21 mouse cellular contexts compared by ENCODE assay signal in the genomic region with DNA sequence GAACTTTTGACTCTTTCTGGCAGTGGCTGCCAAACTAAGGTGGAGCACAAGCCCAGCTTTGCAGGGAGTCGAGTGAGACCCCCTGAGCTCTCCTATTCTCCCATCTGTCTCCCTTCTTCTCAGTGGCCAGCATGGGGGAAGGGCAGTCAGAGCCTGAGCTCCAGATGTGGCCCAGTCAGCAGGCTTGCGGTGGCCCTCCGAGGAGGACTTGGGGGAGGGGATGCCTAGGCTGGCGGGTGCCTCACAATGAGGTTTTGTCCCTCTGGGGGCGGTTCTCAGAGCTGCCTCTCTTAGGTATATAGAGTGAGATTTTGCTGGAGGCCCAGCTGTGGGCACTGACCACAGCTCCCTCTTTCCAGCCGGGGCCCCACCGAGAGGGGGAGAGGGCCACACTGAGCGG. TPM values are rescaled to one million over a fixed set of nuclear protein-coding genes. Genes with fewer than 3 reads are reported as not detected.
DNase-seq lines count a peak whose midpoint lies in the region; ATAC-seq lines count a peak whose summit lies in the region.
"Had no signal": no experiment of that assay in that cellular context is flagged by ENCODE, and none has a peak within 500 bp of the region (broad histone marks: within the 10 kb centered on the region; RNA-seq: fewer than 3 reads in every experiment).

No protein-coding gene starts in this region.

- peak overlapping the region; percentile 7; the same call in 1 of the 2 replicates for H3K4me3 ChIP-seq in forebrain, embryonic 10.5 days
- H3K4me3 ChIP-seq in forebrain, embryonic 13.5 days, result no peak overlapping the region
- no peak overlapping the region for H3K4me3 ChIP-seq in limb, embryonic 11.5 days (ENCODE audit: low read depth, low read length)
- H3K4me3 ChIP-seq: embryonic facial prominence, embryonic 13.5 days; lung, embryonic 15.5 days; stomach, embryonic 15.5 days had no signal

- intact Hi-C loops in left cerebral cortex, postnatal 14 days (cut with DNase I), result no loop called here

- no peak for ATAC-seq in forebrain, embryonic 13.5 days
- ATAC-seq in limb, embryonic 11.5 days (ENCODE audit: insufficient number of reproducible peaks, low FRiP score, low TSS enrichment, low read depth), result peak; percentile 27; the same call in 1 of the 2 replicates
- ATAC-seq: hindbrain, postnatal 0 days; midbrain, embryonic 16.5 days had no signal

- no peak overlapping the region for H3K4me2 ChIP-seq in forebrain, embryonic 13.5 days
- H3K4me2 ChIP-seq in limb, embryonic 11.5 days (ENCODE audit: low read depth, severe bottlenecking), result peak overlapping the region; percentile 12; the same call in 1 of the 2 replicates
- H3K4me2 ChIP-seq: embryonic facial prominence, embryonic 13.5 days; heart, embryonic 11.5 days; liver, embryonic 11.5 days; lung, embryonic 15.5 days; stomach, embryonic 15.5 days had no signal

- H3K36me3 ChIP-seq in forebrain, embryonic 10.5 days (replicated peaks), result no peaks in the 10 kb centered on the region
- no peaks in the 10 kb centered on the region for H3K36me3 ChIP-seq in forebrain, embryonic 13.5 days (ENCODE audit: poor library complexity, severe bottlenecking)
- no peaks in the 10 kb centered on the region for H3K36me3 ChIP-seq in limb, embryonic 11.5 days (ENCODE audit: control insufficient read depth, insufficient read depth, low read length)
- H3K36me3 ChIP-seq: embryonic facial prominence, embryonic 13.5 days; lung, embryonic 15.5 days; stomach, embryonic 15.5 days had no signal

- H3K9me3 ChIP-seq in forebrain, embryonic 10.5 days, result no peaks in the 10 kb centered on the region
- no peaks in the 10 kb centered on the region for H3K9me3 ChIP-seq in forebrain, embryonic 13.5 days (replicated peaks)
- no peaks in the 10 kb centered on the region for H3K9me3 ChIP-seq in limb, embryonic 11.5 days (ENCODE audit: control insufficient read depth, low read length)
- H3K9me3 ChIP-seq: embryonic facial prominence, embryonic 13.5 days; lung, embryonic 15.5 days; stomach, embryonic 15.5 days had no signal

- DNase-seq in forebrain, embryonic 10.5 days (ENCODE audit: extremely low spot score, low spot score), result peak; percentile 27
- peak; percentile 44 for DNase-seq in left cerebral cortex, adult 11 months (ENCODE audit: low spot score)
- no peak for DNase-seq in left cerebral cortex, postnatal 14 days (ENCODE audit: low spot score in 2 of 2)
- DNase-seq in embryo, embryonic 10.5 days (ENCODE audit: low spot score), result peak; percentile 60
- peak; percentile 75 for DNase-seq in limb, embryonic 11.5 days (ENCODE audit: low spot score)
- DNase-seq in kidney, postnatal 25 days, result no peak
- DNase-seq in cerebellum, postnatal 36 days, result no peak
- DNase-seq: adrenal gland, postnatal 10 days; cerebellum, adult 9-10 months; gastrocnemius, postnatal 14 days; heart, postnatal 14 days; kidney, adult 2 months; thymus, adult 2 months had no signal

- peaks cover 54% of the 10 kb centered on the region for H3K4me1 ChIP-seq in forebrain, embryonic 10.5 days
- H3K4me1 ChIP-seq in forebrain, embryonic 13.5 days, result peaks cover 6% of the 10 kb centered on the region; the same call in 1 of the 2 replicates
- H3K4me1 ChIP-seq in limb, embryonic 11.5 days (ENCODE audit: control insufficient read depth, insufficient read depth, low read length), result peaks cover 42% of the 10 kb centered on the region

- H3K9ac ChIP-seq in forebrain, embryonic 13.5 days, result no peak overlapping the region
- H3K9ac ChIP-seq in limb, embryonic 11.5 days (ENCODE audit: low read length), result no peak overlapping the region
- H3K9ac ChIP-seq: embryonic facial prominence, embryonic 13.5 days; lung, embryonic 15.5 days; stomach, embryonic 15.5 days had no signal

- WGBS in forebrain, embryonic 10.5 days, result 2% methylated on average over 8 of the region's 8 CpGs
- 9% methylated on average over 8 of the region's 8 CpGs for whole genome bisulfite sequencing in forebrain, embryonic 13.5 days
- 10% methylated on average over 8 of the region's 8 CpGs for WGBS in limb, embryonic 11.5 days

- peaks cover 28% of the 10 kb centered on the region for H3K27me3 ChIP-seq in forebrain, embryonic 10.5 days (ENCODE audit: poor library complexity, severe bottlenecking)
- H3K27me3 ChIP-seq in forebrain, embryonic 13.5 days, result peaks cover 22% of the 10 kb centered on the region
- no peaks in the 10 kb centered on the region for H3K27me3 ChIP-seq in limb, embryonic 11.5 days (ENCODE audit: control insufficient read depth, insufficient read depth, low read length)
- H3K27me3 ChIP-seq: lung, embryonic 15.5 days; stomach, embryonic 15.5 days had no signal

- H3K27ac ChIP-seq in forebrain, embryonic 10.5 days, result peak overlapping the region; percentile 71
- H3K27ac ChIP-seq in forebrain, embryonic 13.5 days, result no peak overlapping the region
- H3K27ac ChIP-seq in limb, embryonic 11.5 days (replicated peaks; ENCODE audit: low read depth, low read length), result peak overlapping the region; percentile 61; the same call in 1 of the 2 replicates
- H3K27ac ChIP-seq: embryonic facial prominence, embryonic 13.5 days; hindbrain, postnatal 0 days; lung, embryonic 15.5 days; stomach, embryonic 15.5 days had no signal

RNA-seq across cellular contexts. Expression of gene Myrf, which starts 2.4 kb away (rescaled TPM):
- 2.1 and 2.9 TPM in 2 replicates for polyA plus RNA-seq in forebrain, embryonic 10.5 days (2016; fragmentation: Nextera tagmentation; extraction: Ambion mirVana)
- 0.22 and 0.31 TPM in 2 replicates for polyA plus RNA-seq in forebrain, embryonic 13.5 days (2015; fragmentation: Nextera tagmentation; extraction: Ambion mirVana)
- 10 to 100 TPM in 1 of 2 experiments, 1 to 10 TPM in 1; 9.9 to 16.0 TPM for total RNA-seq in left cerebral cortex, postnatal 14 days (2021)
- 4.4 and 4.6 TPM in 2 replicates for polyA plus RNA-seq in limb, embryonic 11.5 days (2014; fragmentation: Nextera tagmentation; extraction: Ambion mirVana)

RNA-seq across cellular contexts. Expression of gene Fen1, which starts 38.9 kb away (rescaled TPM):
- 215 and 218 TPM in 2 replicates for polyA plus RNA-seq in forebrain, embryonic 10.5 days (2016; fragmentation: Nextera tagmentation; extraction: Ambion mirVana)
- polyA plus RNA-seq in forebrain, embryonic 13.5 days (2015; fragmentation: Nextera tagmentation; extraction: Ambion mirVana), result 98.8 and 104 TPM in 2 replicates
- total RNA-seq in left cerebral cortex, postnatal 14 days (2021), result 1 to 10 TPM; 7.3 to 9.2 TPM
- 135 and 140 TPM in 2 replicates for polyA plus RNA-seq in limb, embryonic 11.5 days (2014; fragmentation: Nextera tagmentation; extraction: Ambion mirVana)

RNA-seq across cellular contexts. Expression of gene Tmem258, which starts 39.1 kb away (rescaled TPM):
- polyA plus RNA-seq in forebrain, embryonic 10.5 days (2016; fragmentation: Nextera tagmentation; extraction: Ambion mirVana), result 362 and 373 TPM in 2 replicates
- 408 and 447 TPM in 2 replicates for polyA plus RNA-seq in forebrain, embryonic 13.5 days (2015; fragmentation: Nextera tagmentation; extraction: Ambion mirVana)
- total RNA-seq in left cerebral cortex, postnatal 14 days (2021), result 10 to 100 TPM; 84.1 to 88.2 TPM
- 419 and 442 TPM in 2 replicates for polyA plus RNA-seq in limb, embryonic 11.5 days (2014; fragmentation: Nextera tagmentation; extraction: Ambion mirVana)

Comparison
In these comparisons a context has a peak if more than half of its experiments do, and no peak if none do; other contexts are left out.
1. DNase-seq: peak in forebrain, embryonic 10.5 days (single experiment), left cerebral cortex, adult 11 months (single experiment), embryo, embryonic 10.5 days (single experiment) and limb, embryonic 11.5 days (single experiment); none in left cerebral cortex, postnatal 14 days (0 of 2), kidney, postnatal 25 days (0 of 2) and cerebellum, postnatal 36 days (0 of 2).